Mouse (Mus musculus) lung, adult 18-20 months (tissue): ENCODE data around the gene Nup160.
A peak's percentile ranks its signal among the peaks of the same experiment; 100 is the strongest.

ENCODE experiments used
- DNase-seq, 2 experiments: peaks; one replicate each; pipeline ENCODE4 v3.0.0; 2022; ENCODE audit warnings: mixed read lengths in 2 of 2

Nup160 gene

GRCm38 (mm10) chr2:90677007-90677406 is at the start of gene Nup160:
TSS of gene Nup160 (plus strand) at chr2:90677215.
- DNase-seq: no peak

GRCm38 (mm10) chr2:90628261-90628660 is 48.8 kb upstream of the Nup160 start:
- DNase-seq: no peak

DNA sequence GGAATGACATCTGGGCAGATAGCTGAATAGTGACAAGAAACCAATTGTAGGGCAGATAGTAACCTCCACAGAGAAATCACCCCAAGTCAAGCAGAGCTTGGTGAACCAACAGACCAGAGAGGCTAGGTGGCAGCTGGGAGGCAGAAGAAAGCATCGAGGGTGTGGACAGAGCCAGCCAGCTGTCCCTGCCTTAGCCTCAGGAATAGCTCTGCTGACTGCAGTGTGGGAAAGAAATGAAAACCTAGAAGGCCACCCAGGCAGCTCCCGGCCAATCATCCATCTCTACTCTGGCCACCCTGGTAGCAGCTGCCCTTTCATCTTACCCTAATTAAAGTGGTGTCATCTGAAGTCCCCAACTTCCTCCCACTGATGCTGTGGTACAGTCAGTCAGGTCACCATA is 47.5 kb upstream of the Nup160 start:
- DNase-seq: no peak

- no peak for DNase-seq
Measured at GRCm38 (mm10) chr2:90631938-90632733, 44.9 kb upstream of the Nup160 start.

- no peak for DNase-seq
Measured at GRCm38 (mm10) chr2:90634671-90635070, 42.3 kb upstream of the Nup160 start.

GRCm38 (mm10) chr2:90635085-90635723 is 41.8 kb upstream of the Nup160 start:
- DNase-seq: peak; percentile 61 to 66

DNA sequence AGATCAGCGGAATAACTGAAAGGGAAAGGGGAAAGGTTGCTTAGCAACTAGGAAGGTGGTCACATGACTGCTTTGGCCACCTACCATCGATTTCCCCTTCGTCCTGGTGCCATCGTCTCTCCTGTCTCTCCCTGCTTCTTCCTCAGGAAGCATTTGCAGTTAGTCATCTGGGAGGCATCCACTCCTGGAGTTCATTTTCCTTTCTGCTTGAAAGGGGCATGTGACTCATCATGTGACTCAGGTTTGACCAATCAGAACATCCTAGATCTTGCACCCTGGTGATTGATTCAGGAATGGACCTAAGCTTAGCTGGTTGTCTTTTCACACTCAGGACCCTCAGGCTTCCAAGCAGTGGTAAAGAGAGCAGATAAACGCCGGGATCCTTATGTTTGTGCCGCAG is 40.2 kb upstream of the Nup160 start:
- no peak for DNase-seq

GRCm38 (mm10) chr2:90638986-90639746 is 37.8 kb upstream of the Nup160 start:
- no peak for DNase-seq

GRCm38 (mm10) chr2:90639747-90640699 is 37.0 kb upstream of the Nup160 start:
- DNase-seq: no peak

GRCm38 (mm10) chr2:90641007-90641709 is 35.9 kb upstream of the Nup160 start:
- DNase-seq: peak in 1 of 2 experiments; percentile 34

- no peak for DNase-seq
Measured at GRCm38 (mm10) chr2:90641710-90642039, 35.3 kb upstream of the Nup160 start.

DNA sequence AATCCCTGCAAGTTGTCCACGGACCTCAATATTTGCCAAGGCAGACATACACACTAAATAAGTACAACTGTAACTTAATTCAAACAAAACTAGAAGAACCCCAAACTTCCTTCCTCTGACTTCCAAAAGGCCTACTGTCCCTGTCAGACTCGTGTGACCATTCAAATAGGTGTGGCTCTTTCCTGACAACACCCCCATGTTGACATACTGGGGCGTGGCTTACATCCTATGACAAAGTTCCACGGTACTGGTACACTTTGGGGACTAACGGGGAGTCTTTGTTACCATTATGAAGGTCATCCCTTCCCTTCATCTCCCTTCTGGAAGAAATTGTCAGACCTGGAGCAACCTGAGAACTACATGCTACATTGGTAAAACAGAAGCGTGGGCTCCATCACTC is 29.9 kb upstream of the Nup160 start:
- no peak for DNase-seq

- DNase-seq: no peak
Measured at GRCm38 (mm10) chr2:90649405-90649804, 27.6 kb upstream of the Nup160 start.

DNA sequence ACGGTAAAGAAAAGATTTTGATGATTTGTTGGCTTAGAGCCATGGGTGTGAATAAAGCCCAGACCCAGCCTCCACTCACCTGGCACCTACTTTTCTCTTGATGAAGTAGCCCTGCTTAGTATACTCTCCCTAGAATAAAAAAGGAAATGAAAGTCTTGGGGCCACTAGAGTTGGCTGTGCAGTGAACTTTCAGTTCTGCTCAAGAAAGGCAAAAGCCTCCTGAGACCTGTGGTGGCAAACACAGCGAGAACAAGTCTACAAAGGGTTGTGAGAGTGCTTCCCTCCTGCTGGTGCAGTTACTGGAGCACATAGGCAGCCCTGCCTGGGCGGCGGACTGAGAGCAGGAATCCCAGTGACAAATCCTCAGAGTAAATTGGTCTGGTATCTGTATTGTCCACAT is 27.1 kb upstream of the Nup160 start:
- peak in 1 of 2 experiments; percentile 30 for DNase-seq

DNA sequence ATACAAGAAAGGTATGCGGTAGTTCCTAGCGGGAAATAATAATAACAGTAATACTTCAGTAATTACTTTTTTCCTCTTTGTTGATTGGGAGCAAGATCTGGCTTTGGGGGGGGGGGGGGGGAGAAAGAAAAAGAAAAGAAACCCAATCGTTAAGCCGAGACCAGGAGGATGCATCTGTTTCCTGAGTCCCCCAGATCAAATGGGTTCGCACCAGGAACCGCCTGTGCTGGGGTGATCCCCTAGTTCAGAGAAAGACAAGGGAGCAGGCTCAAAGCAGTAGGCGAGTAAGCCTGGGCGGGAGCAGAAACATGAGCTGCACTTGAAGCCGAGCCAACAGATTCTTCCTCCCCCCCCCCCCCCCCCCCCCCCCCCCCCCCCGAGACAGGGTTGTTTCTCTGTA is 24.9 kb upstream of the Nup160 start:
- DNase-seq: no peak

GRCm38 (mm10) chr2:90652993-90653392 is 24.0 kb upstream of the Nup160 start:
- DNase-seq: no peak

GRCm38 (mm10) chr2:90655449-90655848 is 21.6 kb upstream of the Nup160 start:
- DNase-seq: no peak

- DNase-seq: peak in 1 of 2 experiments; percentile 42
Measured at GRCm38 (mm10) chr2:90658613-90659012, 18.4 kb upstream of the Nup160 start.

- DNase-seq: no peak
Measured at GRCm38 (mm10) chr2:90659016-90659415, 18.0 kb upstream of the Nup160 start.

GRCm38 (mm10) chr2:90659639-90660038 is 17.4 kb upstream of the Nup160 start:
- DNase-seq: no peak

GRCm38 (mm10) chr2:90660947-90661346 is 16.1 kb upstream of the Nup160 start:
- DNase-seq: no peak

DNA sequence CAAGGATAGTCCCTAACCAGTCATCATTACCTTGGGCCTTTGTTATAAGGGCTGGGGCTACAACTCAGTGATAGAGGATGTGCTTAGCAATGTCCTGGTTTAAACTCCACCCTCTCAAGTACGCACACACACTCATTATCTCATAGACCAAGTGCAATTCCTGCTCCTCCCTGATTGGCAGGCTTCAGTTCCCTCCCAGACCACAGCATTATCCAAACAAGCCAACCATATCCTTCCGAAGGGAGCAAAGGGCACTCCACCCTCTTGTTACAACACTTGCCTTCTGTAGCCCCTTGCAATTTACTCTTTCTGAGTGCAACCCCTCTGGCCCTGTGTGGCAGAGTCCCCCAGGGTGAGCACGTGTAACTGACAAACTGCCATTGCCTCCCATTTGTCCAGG is 15.6 kb upstream of the Nup160 start:
- peak; percentile 41 to 50 for DNase-seq
